Mouse (Mus musculus) heart, adult 9 months (tissue): ENCODE measurements around the gene Prdm16.
A peak's percentile ranks its signal among the peaks of the same experiment; 100 is the strongest.

Source experiments
- DNase-seq, 2 experiments: peaks; one replicate each; pipeline ENCODE4 v3.0.0; 2022; ENCODE audit warnings: low spot score in 2 of 2

Prdm16 gene

GRCm38 (mm10) chr4:154639591-154640442 is 3.1 kb upstream of the Prdm16 start:
- DNase-seq: no peak

GRCm38 (mm10) chr4:154639126-154639525 is 2.5 kb upstream of the Prdm16 start:
- DNase-seq: peak in 1 of 2 experiments; percentile 39

- no peak for DNase-seq
These were observed 1.7 kb upstream of the Prdm16 start for GRCm38 (mm10) chr4:154638320-154638886.

- DNase-seq: no peak
These were observed 1.0 kb upstream of the Prdm16 start for GRCm38 (mm10) chr4:154637468-154638319.

GRCm38 (mm10) chr4:154636053-154636433 is 630 bp downstream of the Prdm16 start:
- peak in 1 of 2 experiments; percentile 57 for DNase-seq

GRCm38 (mm10) chr4:154635241-154636052 is 1.2 kb downstream of the Prdm16 start:
- peak in 1 of 2 experiments; percentile 41 for DNase-seq

- DNase-seq: no peak
These were observed 2.0 kb downstream of the Prdm16 start for GRCm38 (mm10) chr4:154634470-154635240.

- DNase-seq: no peak
These were observed 2.7 kb downstream of the Prdm16 start for GRCm38 (mm10) chr4:154634001-154634400.

- DNase-seq: no peak
These were observed 3.6 kb downstream of the Prdm16 start for GRCm38 (mm10) chr4:154632800-154633764.

GRCm38 (mm10) chr4:154630763-154631162 is 5.9 kb downstream of the Prdm16 start:
- no peak for DNase-seq

- DNase-seq: no peak
These were observed 9.1 kb downstream of the Prdm16 start for GRCm38 (mm10) chr4:154627419-154628142.

- no peak for DNase-seq
These were observed 10.4 kb downstream of the Prdm16 start for GRCm38 (mm10) chr4:154626282-154626681.

GRCm38 (mm10) chr4:154625710-154626109 is 11.0 kb downstream of the Prdm16 start:
- DNase-seq: no peak

GRCm38 (mm10) chr4:154623241-154623640 is 13.4 kb downstream of the Prdm16 start:
- peak in 1 of 2 experiments; percentile 45 for DNase-seq

GRCm38 (mm10) chr4:154622521-154622920 is 14.2 kb downstream of the Prdm16 start:
- DNase-seq: no peak

- DNase-seq: peak; percentile 21 to 32
These were observed 25.5 kb downstream of the Prdm16 start for GRCm38 (mm10) chr4:154611167-154611566.

- no peak for DNase-seq
These were observed 28.9 kb downstream of the Prdm16 start for GRCm38 (mm10) chr4:154607724-154608123.

- DNase-seq: no peak
These were observed 32.2 kb downstream of the Prdm16 start for GRCm38 (mm10) chr4:154604442-154604830.
